Mouse (Mus musculus) E14TG2a.4 (cell line): Measurements from ENCODE around the gene Rimkla.

Source experiments
- CTCF ChIP-seq: conservative IDR thresholded peaks from 2 replicates; pipeline ENCODE4 v1.5.1; 2014; ENCODE audit warnings: low read length
- POU5F1 ChIP-seq: IDR thresholded peaks from 2 replicates; pipeline ENCODE4 v1.6.1; 2014; ENCODE audit warnings: low read length, borderline replicate concordance

DNA sequence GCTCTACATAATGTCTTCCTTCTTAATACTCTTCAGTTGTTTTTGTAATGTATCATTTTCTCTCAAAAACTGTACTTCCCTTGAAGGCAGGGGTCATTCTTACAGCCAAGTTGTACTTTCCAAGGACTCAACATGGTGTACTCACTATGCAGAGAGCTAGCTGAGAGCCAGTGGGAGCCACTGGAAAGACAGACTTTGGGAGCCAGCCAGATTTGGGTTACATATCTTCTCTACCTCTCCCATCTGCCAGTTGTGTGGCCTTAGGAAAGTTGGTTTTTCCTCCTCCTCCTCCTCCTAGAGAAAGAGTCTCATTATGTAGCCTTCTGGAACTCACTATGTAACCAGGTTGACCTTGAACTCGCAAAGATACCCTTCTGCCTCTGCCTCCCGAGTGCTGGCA is 32.0 kb upstream of the Rimkla start:
- no peak for TF ChIP-seq CTCF
- no peak for TF ChIP-seq POU5F1
